Mouse (Mus musculus): ENCODE measurements around the gene Gm13103. TPM values are rescaled to one million over a fixed set of nuclear protein-coding genes. Genes with fewer than 3 reads are reported as not detected.
"Not testable (repeated sequence)": the region's sequence is repeated elsewhere in the genome, so short reads cannot be mapped to it uniquely, and the experiment has no call there.

Gm13103 gene
- not detected in 2 replicates for polyA plus RNA-seq (2012)

GRCm38 (mm10) chr4:143846197-143846596 lies at the start of gene Gm13103:
Gene Gm13103, plus strand, starts transcription at chr4:143846497.
- not testable (repeated sequence) for TF ChIP-seq GATA1 (IDR thresholded peaks at IDR 0.05; ENCODE audit: low read length)

DNA sequence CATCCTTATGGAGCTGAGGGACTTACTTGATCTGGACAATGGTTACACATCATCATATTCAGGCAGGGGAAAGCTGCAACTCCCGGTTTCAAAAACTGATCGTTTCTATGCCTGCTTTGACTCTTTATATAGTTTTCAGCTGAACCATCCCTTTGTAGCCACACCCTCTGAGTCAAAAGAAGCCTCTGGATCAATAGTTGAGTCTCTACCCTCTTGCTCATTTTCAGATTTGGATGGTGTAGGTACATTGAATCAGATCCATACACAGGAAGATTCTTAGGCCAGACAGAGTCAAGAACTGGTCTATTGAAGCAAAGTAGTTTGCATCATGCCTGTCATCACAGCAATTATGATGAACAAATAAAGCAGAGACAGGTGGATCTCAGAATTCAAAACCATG lies 30.3 kb upstream of the Gm13103 start, which contains the start of gene Gm13084:
Gene Gm13084, minus strand, starts transcription at position 101 of the 400 bp plus-strand sequence.
- no peak for TF ChIP-seq GATA1 (IDR thresholded peaks at IDR 0.05; ENCODE audit: low read length)

- TF ChIP-seq GATA1 (IDR thresholded peaks at IDR 0.05; ENCODE audit: low read length), result not testable (repeated sequence)
Measured at GRCm38 (mm10) chr4:143900280-143900679, 54.0 kb downstream of the Gm13103 start, which contains the start of gene Pramef6. Gene Pramef6, minus strand, starts transcription at chr4:143900380.

Other genes with a start within 250 kb of the Gm13103 start
- gene Gm13083, start 231.5 kb upstream of the Gm13103 start, polyA plus RNA-seq (2012), result not detected in 2 replicates
- gene Gm13088, start 189.3 kb upstream of the Gm13103 start, polyA plus RNA-seq (2012), result not detected in 2 replicates
- not detected in 2 replicates for gene Gm13089, start 143.8 kb upstream of the Gm13103 start, polyA plus RNA-seq (2012)
- not detected in 2 replicates for gene Gm13078, start 127.0 kb upstream of the Gm13103 start, polyA plus RNA-seq (2012)
- not detected in 2 replicates for gene Gm13023, start 57.1 kb upstream of the Gm13103 start, polyA plus RNA-seq (2012)
- not detected in 2 replicates for gene Gm13084, start 30.4 kb upstream of the Gm13103 start, polyA plus RNA-seq (2012)
- not detected in 2 replicates for gene Pramef6, start 53.9 kb downstream of the Gm13103 start, polyA plus RNA-seq (2012)
- gene Pramef25, start 104.5 kb downstream of the Gm13103 start, polyA plus RNA-seq (2012), result not detected in 2 replicates
- gene Gm13101, start 120.5 kb downstream of the Gm13103 start, polyA plus RNA-seq (2012), result not detected in 2 replicates
- gene Pramef17, start 147.9 kb downstream of the Gm13103 start, polyA plus RNA-seq (2012), result not detected in 2 replicates
- gene Pramel4, start 212.6 kb downstream of the Gm13103 start, polyA plus RNA-seq (2012), result not detected in 2 replicates